Mouse (Mus musculus) cerebellum, adult 2 months (tissue): ENCODE measurements at regions not wholly inside any gene's neighbourhood (a gene's known extent, or its start where the extent isn't known, plus 50 kb on each side); places are given as distances from the start of the nearest gene placed in this dataset.

Experiments
- CTCF ChIP-seq: fragments of 200-500 bp; IDR thresholded peaks from 2 replicates; pipeline ENCODE4 v1.5.1; 2011; ENCODE audit warnings: low read depth, mild to moderate bottlenecking, control low read depth, low read length, moderate library complexity, borderline replicate concordance; ENCODE audit not compliant: insufficient read depth
- POLR2A ChIP-seq: fragments of 200-500 bp; IDR thresholded peaks from 2 replicates; pipeline ENCODE4 v1.6.1; 2011; ENCODE audit warnings: low read length, control low read depth, borderline replicate concordance; ENCODE audit not compliant: insufficient read depth

GRCm38 (mm10) chr10:44702108-44702507 lies 173.8 kb upstream of the Prdm1 start:
- TF ChIP-seq CTCF (no peak), POLR2A (no peak)
